Mouse (Mus musculus) ovary, postnatal 14 days (tissue): ENCODE data around the gene Il5.

ENCODE experiments used
- DNase-seq: peaks from one replicate; pipeline ENCODE4 v3.0.0; 2022; ENCODE audit warnings: low spot score

The Il5 gene

DNA sequence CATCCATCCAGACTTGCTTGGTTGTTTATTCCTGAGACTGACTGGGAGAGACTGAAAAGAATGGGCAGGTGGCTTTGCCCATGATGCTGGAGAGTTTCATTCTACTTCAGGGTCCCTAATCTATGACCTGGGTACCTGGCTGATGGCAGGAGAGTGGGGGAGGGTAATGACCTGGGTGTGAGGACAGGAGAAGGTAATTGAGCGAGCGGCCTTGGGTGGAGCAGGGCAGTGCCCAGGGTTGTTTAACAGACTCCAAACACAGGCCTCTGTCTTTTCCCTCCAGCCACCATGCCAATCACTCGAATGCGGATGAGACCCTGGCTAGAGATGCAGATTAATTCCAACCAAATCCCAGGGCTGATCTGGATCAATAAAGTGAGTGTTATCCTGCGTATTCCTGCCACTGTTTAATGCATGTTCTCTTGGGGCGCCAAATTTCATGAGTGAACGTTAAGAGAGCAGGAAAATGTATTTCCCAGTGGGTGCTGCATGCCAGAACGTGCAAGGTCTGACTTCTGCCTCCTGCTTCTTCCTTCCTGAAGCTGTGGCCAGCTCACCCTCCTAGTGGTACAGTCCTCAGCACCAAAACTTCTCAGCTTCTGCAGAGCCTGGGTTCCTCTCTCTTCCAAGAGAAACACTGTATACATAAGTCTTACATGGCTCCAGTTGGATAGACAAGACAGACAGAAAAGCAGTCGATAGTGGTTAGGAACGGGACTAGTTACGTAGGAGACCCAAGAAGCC lies 50.6 kb downstream of the Il5 start:
- DNase-seq: no peak

DNA sequence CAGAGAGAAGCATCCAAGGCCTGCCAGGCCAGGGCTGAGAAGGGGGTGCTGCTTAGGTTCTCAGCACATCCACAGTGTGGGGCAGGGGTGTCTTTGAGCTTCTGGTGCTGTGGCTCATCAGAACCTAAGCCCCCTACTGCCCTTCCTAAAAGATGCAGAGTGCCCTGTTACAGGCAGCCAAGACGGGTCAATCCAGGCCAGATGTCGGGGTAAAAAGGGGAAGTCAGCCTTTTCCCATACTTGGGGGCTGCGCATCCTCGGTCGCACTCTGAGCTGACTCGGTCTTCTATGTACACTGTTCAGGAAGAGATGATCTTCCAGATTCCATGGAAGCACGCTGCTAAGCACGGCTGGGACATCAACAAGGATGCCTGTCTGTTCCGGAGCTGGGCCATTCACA lies 51.9 kb downstream of the Il5 start:
- no peak for DNase-seq

DNA sequence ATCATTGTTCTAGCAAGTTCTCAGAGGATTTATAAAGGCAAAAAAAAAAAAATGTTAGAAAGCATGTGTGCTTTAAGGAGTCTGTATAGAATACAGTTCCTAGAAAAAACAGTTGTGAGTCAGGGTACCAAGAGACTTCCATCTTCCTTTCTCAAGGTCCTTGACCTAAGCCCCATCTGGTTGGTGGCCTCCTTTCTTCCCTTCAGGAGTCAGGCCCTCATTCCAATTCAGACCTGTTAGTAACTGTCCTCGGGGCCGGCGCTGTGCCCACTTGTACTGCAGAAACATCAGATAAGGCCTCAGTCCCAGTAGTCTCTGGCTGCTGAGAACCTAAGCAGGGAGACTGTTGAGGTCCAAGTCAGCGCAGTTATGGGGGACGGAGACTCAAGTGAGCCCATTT lies 52.5 kb downstream of the Il5 start, which contains the start of gene Gm17334:
TSS of gene Gm17334 (minus strand) at position 101 of the 400 bp plus-strand sequence.
- DNase-seq: no peak

DNA sequence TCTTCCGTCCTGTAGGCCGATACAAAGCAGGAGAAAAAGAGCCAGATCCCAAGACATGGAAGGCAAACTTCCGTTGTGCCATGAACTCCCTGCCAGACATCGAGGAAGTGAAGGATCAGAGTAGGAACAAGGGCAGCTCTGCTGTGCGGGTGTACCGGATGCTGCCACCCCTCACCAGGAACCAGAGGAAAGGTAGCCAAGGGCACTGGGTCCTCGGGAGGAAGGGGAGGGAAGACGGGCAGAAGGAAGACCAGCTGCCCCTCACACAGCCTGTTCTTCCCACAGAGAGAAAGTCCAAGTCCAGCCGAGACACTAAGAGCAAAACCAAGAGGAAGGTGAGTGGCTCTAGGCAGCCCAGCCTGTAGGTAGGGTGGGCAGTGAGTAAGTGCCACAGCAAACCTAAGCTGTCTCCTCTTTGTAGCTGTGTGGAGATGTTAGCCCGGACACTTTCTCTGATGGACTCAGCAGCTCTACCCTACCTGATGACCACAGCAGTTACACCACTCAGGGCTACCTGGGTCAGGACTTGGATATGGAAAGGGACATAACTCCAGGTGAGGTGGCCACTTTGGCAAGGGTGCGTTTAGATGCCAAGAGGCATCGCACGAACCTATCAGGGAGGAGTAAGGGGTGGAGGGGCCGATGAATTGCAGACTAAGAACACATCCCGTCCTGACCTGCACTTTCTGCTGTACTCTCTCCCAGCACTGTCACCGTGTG lies 53.2 kb downstream of the Il5 start:
- DNase-seq: no peak
